Mouse (Mus musculus) CH12.LX (cell line): ENCODE measurements around the gene 2610507B11Rik.

Experiments used
- CTCF ChIP-seq, 2 experiments: IDR thresholded peaks in 1 of 2; conservative IDR thresholded peaks in 1 of 2; 2 replicates each; pipeline ENCODE4 v1.5.1; 2011 to 2012; ENCODE audit warnings: low read depth in 2 of 2, low read length in 2 of 2, improper control_type of control experiment in 1 of 2, inconsistent platforms in 1 of 2, mild to moderate bottlenecking in 1 of 2, moderate library complexity in 1 of 2
- ELF1 ChIP-seq: IDR thresholded peaks from 2 replicates; pipeline ENCODE4 v1.6.1; 2014; ENCODE audit warnings: low read depth, mild to moderate bottlenecking, inconsistent platforms, low read length, improper control_type of control experiment

DNA sequence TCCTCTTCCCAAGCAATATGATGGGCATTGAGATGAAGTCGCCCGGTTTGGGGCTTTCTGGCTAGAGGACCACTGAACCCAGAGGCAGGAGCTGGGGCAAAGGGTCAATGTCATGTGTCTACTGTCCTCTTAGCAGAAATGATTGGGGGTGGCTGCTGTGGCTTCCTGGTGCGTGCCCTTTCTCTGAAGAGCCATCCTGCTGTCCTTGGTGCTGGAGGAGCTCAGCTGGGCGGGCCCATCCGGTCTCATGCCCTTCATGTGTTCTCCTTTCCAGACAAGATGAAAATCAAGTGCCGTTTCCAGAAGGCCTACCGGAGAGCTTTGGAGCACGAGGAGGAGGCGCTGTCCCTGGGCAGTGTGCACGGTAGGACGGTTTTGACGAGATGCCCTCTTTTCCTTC is 71.1 kb downstream of the 2610507B11Rik start:
- TF ChIP-seq ELF1 (no peak), CTCF (conservative IDR thresholded peaks at IDR 0.05 in 1 of 2, IDR thresholded peaks at IDR 0.05 in 1 of 2; ENCODE audit: low read depth in 2 of 2, low read length in 2 of 2) (no peak)
